Mouse (Mus musculus): ENCODE data around the gene Xndc1.

DNA sequence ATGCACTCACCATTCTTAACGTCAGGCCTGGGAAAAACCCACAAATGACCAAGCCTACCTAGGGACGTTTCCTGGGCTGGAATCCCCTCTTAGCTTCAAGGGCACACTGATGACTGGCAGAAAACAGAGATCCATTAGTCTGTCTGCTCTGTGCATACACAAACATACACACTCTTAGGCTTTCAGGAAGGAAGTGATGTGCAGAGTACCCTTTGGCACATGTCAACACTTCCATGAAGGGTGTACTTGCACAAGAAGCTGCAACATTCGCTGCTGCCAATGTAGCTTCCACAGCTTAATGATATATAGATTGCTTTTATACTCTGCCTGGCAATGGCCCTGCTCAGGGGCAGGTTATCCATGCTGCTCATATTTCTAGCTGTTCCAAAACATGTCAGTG, 45.9 kb upstream of the Xndc1 start:
- TF ChIP-seq ZNF384 (IDR thresholded peaks at IDR 0.05; ENCODE audit: low read depth, low read length) (no peak), CHD2 (IDR thresholded peaks at IDR 0.05; ENCODE audit: low read depth, low read length) (no peak), HCFC1 (IDR thresholded peaks at IDR 0.05; ENCODE audit: borderline replicate concordance, insufficient read depth, low read length) (no peak), ZC3H11A (IDR thresholded peaks at IDR 0.05; ENCODE audit: borderline replicate concordance, low read depth, low read length) (no peak)

Data from ES-E14 (cell line).